In genomic region chr15:85821203-85822010, GRCm38 (mm10) we compare ENCODE assay signal across 8 mouse cellular contexts. TPM values are rescaled to one million over a fixed set of nuclear protein-coding genes. Genes with fewer than 3 reads are reported as not detected.
DNase-seq lines count a peak whose midpoint lies in the region; ATAC-seq and TF ChIP-seq lines count a peak whose summit lies in the region.

TSS of gene Pkdrej (minus strand) at chr15:85821734.

- no peaks in the 10 kb centered on the region for H3K27me3 ChIP-seq in kidney, adult 2 months (replicated peaks; ENCODE audit: control insufficient read depth, insufficient read depth, low read length)
- peaks cover 29% of the 10 kb centered on the region for H3K27me3 ChIP-seq in heart, embryonic 14.5 days (ENCODE audit: control insufficient read depth, insufficient read depth, low read length)
- peaks cover 18% of the 10 kb centered on the region for H3K27me3 ChIP-seq in midbrain, embryonic 11.5 days (ENCODE audit: control insufficient read depth, insufficient read depth, low read length)

- H3K9ac ChIP-seq in heart, embryonic 14.5 days (ENCODE audit: low read length): peak within 1 kb of the TSS; percentile 81
- peak within 1 kb of the TSS; percentile 66 for H3K9ac ChIP-seq in midbrain, embryonic 11.5 days (ENCODE audit: low read length)

- no peak for TF ChIP-seq CTCF in kidney, adult 2 months (conservative IDR thresholded peaks at IDR 0.05; ENCODE audit: insufficient read depth, insufficient read length, low read depth, low read length)
- TF ChIP-seq CTCF in left cerebral cortex, adult 2 months (IDR thresholded peaks at IDR 0.05): no peak

- no peaks in the 10 kb centered on the region for H3K36me3 ChIP-seq in kidney, adult 2 months (ENCODE audit: control insufficient read depth, insufficient read depth, low read length)
- H3K36me3 ChIP-seq in heart, embryonic 14.5 days (ENCODE audit: control insufficient read depth, insufficient read depth, low read length): no peaks in the 10 kb centered on the region
- no peaks in the 10 kb centered on the region for H3K36me3 ChIP-seq in midbrain, embryonic 11.5 days (ENCODE audit: control insufficient read depth, insufficient read depth, low read length)

- no peak; the same call in 1 of the 2 replicates for ATAC-seq in heart, embryonic 14.5 days (ENCODE audit: insufficient number of reproducible peaks, insufficient read depth, low FRiP score, low read depth)
- ATAC-seq in midbrain, embryonic 11.5 days (ENCODE audit: low FRiP score): peak; percentile 63

- no peak for TF ChIP-seq POLR2A in kidney, adult 2 months (IDR thresholded peaks at IDR 0.05; ENCODE audit: low read depth, low read length)

- H3K4me2 ChIP-seq in heart, embryonic 14.5 days (ENCODE audit: low read length): peak within 1 kb of the TSS; percentile 94
- peak within 1 kb of the TSS; percentile 95 for H3K4me2 ChIP-seq in midbrain, embryonic 11.5 days

- H3K9me3 ChIP-seq in heart, embryonic 14.5 days (ENCODE audit: control insufficient read depth, low read length): no peaks in the 10 kb centered on the region; the same call in 1 of the 2 replicates
- no peaks in the 10 kb centered on the region for H3K9me3 ChIP-seq in midbrain, embryonic 11.5 days (ENCODE audit: control insufficient read depth, low read length)

- H3K4me3 ChIP-seq in kidney, adult 2 months (ENCODE audit: insufficient read depth, low read depth, low read length): peak within 1 kb of the TSS; percentile 36; the same call in 1 of the 2 replicates
- H3K4me3 ChIP-seq in heart, embryonic 14.5 days (ENCODE audit: control insufficient read depth in 1 of 2, insufficient read depth in 1 of 2, low read depth in 1 of 2, low read length in 2 of 2): peak within 1 kb of the TSS; percentile 50 to 52
- peak within 1 kb of the TSS; percentile 58 for H3K4me3 ChIP-seq in left cerebral cortex, adult 2 months
- peak within 1 kb of the TSS; percentile 48 for H3K4me3 ChIP-seq in midbrain, embryonic 11.5 days (ENCODE audit: low read depth, low read length)

- intact Hi-C loops in left cerebral cortex, adult 2 months (cut with DNase I): no loop called here

- peaks cover 4% of the 10 kb centered on the region; the same call in 1 of the 2 replicates for H3K4me1 ChIP-seq in kidney, adult 2 months (ENCODE audit: control insufficient read depth, insufficient read depth, low read length)
- peaks cover 2% of the 10 kb centered on the region in 2 experiments; a peak in 2 of 4 replicates for H3K4me1 ChIP-seq in heart, embryonic 14.5 days (ENCODE audit: control insufficient read depth in 2 of 2, insufficient read depth in 2 of 2, low read length in 2 of 2)
- H3K4me1 ChIP-seq in midbrain, embryonic 11.5 days (ENCODE audit: control insufficient read depth, insufficient read depth, low read length): 0 out of 2 replicates have a peak, but pooled peaks cover 3% of the 10 kb centered on the region

- H3K27ac ChIP-seq in kidney, adult 2 months (ENCODE audit: insufficient read depth, low read depth, low read length): no peak within 1 kb of the TSS
- no peak within 1 kb of the TSS for H3K27ac ChIP-seq in heart, embryonic 14.5 days (replicated peaks in 1 of 2; ENCODE audit: control insufficient read depth in 1 of 2, insufficient read depth in 1 of 2, low read depth in 2 of 2, low read length in 2 of 2)
- peak within 1 kb of the TSS; percentile 58 for H3K27ac ChIP-seq in left cerebral cortex, adult 2 months
- no peak within 1 kb of the TSS for H3K27ac ChIP-seq in midbrain, embryonic 11.5 days (ENCODE audit: low read depth, low read length)

- DNase-seq in kidney, adult 2 months: peak; percentile 35
- no peak for DNase-seq in kidney, adult 8-10 months
- peak; percentile 70 for DNase-seq in adrenal gland, adult 2 months
- DNase-seq in embryo, embryonic 9.5 days (ENCODE audit: extremely low spot score): peak; percentile 47
- peak; percentile 32 to 62 for DNase-seq in left cerebral cortex, adult 2 months (ENCODE audit: extremely low spot score in 1 of 2, low spot score in 2 of 2)
- DNase-seq in midbrain, embryonic 11.5 days (ENCODE audit: low spot score, missing footprints): peak; percentile 91
- peak; percentile 68 for DNase-seq in testis, postnatal 10 days (ENCODE audit: low spot score)

- WGBS in kidney, adult 2 months: 3% methylated on average over 65 of the region's 65 CpGs
- WGBS in heart, embryonic 14.5 days: 2% methylated on average over 65 of the region's 65 CpGs
- WGBS in midbrain, embryonic 11.5 days: 2% methylated on average over 62 of the region's 65 CpGs

RNA-seq across cellular contexts. Expression of gene Pkdrej, which starts in this region (rescaled TPM):
- 0.05 TPM in 2 replicates for polyA plus RNA-seq in kidney, adult 2 months (2012; rRNA removed)
- under 1 TPM; 0.20 to 0.69 TPM for total RNA-seq in adrenal gland, adult 2 months (2021)
- 0.08 and 0.11 TPM in 2 replicates for polyA plus RNA-seq in adrenal gland, adult 2 months (2012; rRNA removed)
- polyA plus RNA-seq in heart, embryonic 14.5 days (2014; fragmentation: Nextera tagmentation; extraction: Ambion mirVana): 0.28 and 0.66 TPM in 2 replicates
- total RNA-seq in left cerebral cortex, adult 2 months (2021): 1 to 10 TPM in 1 of 2 experiments, under 1 TPM in 1; 0.82 to 1.2 TPM
- 0.07 and 0.15 TPM in 2 replicates for polyA plus RNA-seq in midbrain, embryonic 11.5 days (2014; fragmentation: Nextera tagmentation; extraction: Ambion mirVana)

Comparison
In these comparisons a context has a peak if more than half of its experiments do, and no peak if none do; other contexts are left out.
1. Peak in DNase-seq and H3K4me3 ChIP-seq in kidney, adult 2 months; RNA of the gene not detected or under 1 TPM.
2. Peak in DNase-seq in adrenal gland, adult 2 months; RNA of the gene not detected or under 1 TPM.
3. Peak in DNase-seq, ATAC-seq, H3K4me3 ChIP-seq, H3K9ac ChIP-seq and H3K4me2 ChIP-seq in midbrain, embryonic 11.5 days; RNA of the gene not detected or under 1 TPM.
4. DNase-seq: peak in embryo, embryonic 9.5 days (single experiment), left cerebral cortex, adult 2 months (2 of 2) and testis, postnatal 10 days (single experiment); none in kidney, adult 8-10 months (0 of 2).
5. Peak in every context shown above with its lines, with median percentiles within 50 percentile points of each other: H3K4me3 ChIP-seq.